Mouse (Mus musculus): ENCODE measurements at regions not wholly inside any gene's neighbourhood (a gene's known extent, or its start where the extent isn't known, plus 50 kb on each side); places are given as distances from the start of the nearest gene placed in this dataset.

GRCm38 (mm10) chr1:190051903-190052302 is 118.6 kb downstream of the Prox1 start:
- peaks cover 0 to 6% of the 10 kb centered on the region in 2 experiments; a peak in 1 of 4 replicates for H3K4me1 ChIP-seq (replicated peaks; ENCODE audit: control insufficient read depth in 2 of 2, insufficient read depth in 2 of 2, low read length in 1 of 2)
- no peak overlapping the region for H3K9ac ChIP-seq (replicated peaks)
- no peak overlapping the region for H3K27ac ChIP-seq
- WGBS (ENCODE audit: insufficient replicate concordance), result 70% methylated on average over 2 of the region's 2 CpGs
- no peaks in the 10 kb centered on the region for H3K27me3 ChIP-seq (ENCODE audit: control insufficient read depth, insufficient read depth, low read length)
- H3K4me3 ChIP-seq (ENCODE audit: insufficient read depth in 1 of 2, low read depth in 2 of 2, low read length in 2 of 2), result no peak overlapping the region
- ATAC-seq (ENCODE audit: insufficient read depth) (no peak), DNase-seq (ENCODE audit: low read depth in 3 of 3, low spot score in 3 of 3) (no peak)
- H3K4me2 ChIP-seq (ENCODE audit: low read depth), result no peak overlapping the region
- peaks cover 3% of the 10 kb centered on the region; the same call in 1 of the 2 replicates for H3K9me3 ChIP-seq (ENCODE audit: control insufficient read depth, low read length)
- TF ChIP-seq EP300 (IDR thresholded peaks at IDR 0.05; ENCODE audit: low read depth) (no peak), CTCF (IDR thresholded peaks at IDR 0.05; ENCODE audit: low read depth) (no peak)
- H3K36me3 ChIP-seq (replicated peaks; ENCODE audit: control insufficient read depth, insufficient read depth, low read depth), result no peaks in the 10 kb centered on the region

GRCm38 (mm10) chr1:190048521-190049170 is 121.9 kb downstream of the Prox1 start:
- WGBS (ENCODE audit: insufficient replicate concordance), result 31% methylated on average over 2 of the region's 2 CpGs
- no peaks in the 10 kb centered on the region for H3K36me3 ChIP-seq (replicated peaks; ENCODE audit: control insufficient read depth, insufficient read depth, low read depth)
- no peak overlapping the region for H3K27ac ChIP-seq
- peaks cover 0 to 6% of the 10 kb centered on the region in 2 experiments; a peak in 1 of 4 replicates for H3K4me1 ChIP-seq (replicated peaks; ENCODE audit: control insufficient read depth in 2 of 2, insufficient read depth in 2 of 2, low read length in 1 of 2)
- H3K4me2 ChIP-seq (ENCODE audit: low read depth), result no peak overlapping the region
- ATAC-seq (ENCODE audit: insufficient read depth) (no peak), DNase-seq (ENCODE audit: low read depth in 3 of 3, low spot score in 3 of 3) (peak in 1 of 3 experiments; percentile 15)
- H3K9me3 ChIP-seq (ENCODE audit: control insufficient read depth, low read length), result peaks cover 3% of the 10 kb centered on the region; the same call in 1 of the 2 replicates
- no peaks in the 10 kb centered on the region for H3K27me3 ChIP-seq (ENCODE audit: control insufficient read depth, insufficient read depth, low read length)
- H3K4me3 ChIP-seq (ENCODE audit: insufficient read depth in 1 of 2, low read depth in 2 of 2, low read length in 2 of 2), result no peak overlapping the region
- no peak overlapping the region for H3K9ac ChIP-seq (replicated peaks)
- no peak for TF ChIP-seq EP300 (IDR thresholded peaks at IDR 0.05; ENCODE audit: low read depth)
- TF ChIP-seq CTCF (IDR thresholded peaks at IDR 0.05; ENCODE audit: low read depth), result no peak

GRCm38 (mm10) chr1:190047201-190047600 is 123.3 kb downstream of the Prox1 start:
- Histone ChIP-seq H3K27me3 (ENCODE audit: control insufficient read depth, insufficient read depth, low read length) (no peaks in the 10 kb centered on the region), H3K36me3 (replicated peaks; ENCODE audit: control insufficient read depth, insufficient read depth, low read depth) (no peaks in the 10 kb centered on the region), H3K9me3 (ENCODE audit: control insufficient read depth, low read length) (peaks cover 3% of the 10 kb centered on the region; the same call in 1 of the 2 replicates), H3K27ac (no peak overlapping the region), H3K4me1 (replicated peaks; ENCODE audit: control insufficient read depth in 2 of 2, insufficient read depth in 2 of 2, low read length in 1 of 2) (peaks cover 0 to 14% of the 10 kb centered on the region in 2 experiments; a peak in 1 of 4 replicates), H3K9ac (replicated peaks) (no peak overlapping the region), H3K4me2 (ENCODE audit: low read depth) (no peak overlapping the region), H3K4me3 (ENCODE audit: insufficient read depth in 1 of 2, low read depth in 2 of 2, low read length in 2 of 2) (no peak overlapping the region)
- DNase-seq (ENCODE audit: low read depth in 3 of 3, low spot score in 3 of 3) (no peak), ATAC-seq (ENCODE audit: insufficient read depth) (no peak)
- TF ChIP-seq CTCF (IDR thresholded peaks at IDR 0.05; ENCODE audit: low read depth) (no peak), EP300 (IDR thresholded peaks at IDR 0.05; ENCODE audit: low read depth) (no peak)
- 74% methylated on average over 6 of the region's 6 CpGs for WGBS (ENCODE audit: insufficient replicate concordance)

- H3K9me3 ChIP-seq (ENCODE audit: control insufficient read depth, low read length), result peaks cover 3% of the 10 kb centered on the region; the same call in 1 of the 2 replicates
- no peak overlapping the region for H3K9ac ChIP-seq (replicated peaks)
- no peak overlapping the region for H3K4me2 ChIP-seq (ENCODE audit: low read depth)
- 35% methylated on average over 1 of the region's 1 CpGs for WGBS (ENCODE audit: insufficient replicate concordance)
- H3K27ac ChIP-seq, result no peak overlapping the region
- no peak for DNase-seq (ENCODE audit: low read depth in 3 of 3, low spot score in 3 of 3)
- H3K36me3 ChIP-seq (replicated peaks; ENCODE audit: control insufficient read depth, insufficient read depth, low read depth), result no peaks in the 10 kb centered on the region
- H3K27me3 ChIP-seq (ENCODE audit: control insufficient read depth, insufficient read depth, low read length), result no peaks in the 10 kb centered on the region
- TF ChIP-seq EP300 (IDR thresholded peaks at IDR 0.05; ENCODE audit: low read depth) (no peak), CTCF (IDR thresholded peaks at IDR 0.05; ENCODE audit: low read depth) (peak; percentile 56)
- ATAC-seq (ENCODE audit: insufficient read depth), result no peak
- peaks cover 0 to 14% of the 10 kb centered on the region in 2 experiments; a peak in 1 of 4 replicates for H3K4me1 ChIP-seq (replicated peaks; ENCODE audit: control insufficient read depth in 2 of 2, insufficient read depth in 2 of 2, low read length in 1 of 2)
- no peak overlapping the region for H3K4me3 ChIP-seq (ENCODE audit: insufficient read depth in 1 of 2, low read depth in 2 of 2, low read length in 2 of 2)
These were observed 123.6 kb upstream of the Smyd2 start for GRCm38 (mm10) chr1:190045797-190046196.

- ATAC-seq (ENCODE audit: insufficient read depth), result no peak
- H3K4me1 ChIP-seq (replicated peaks; ENCODE audit: control insufficient read depth in 2 of 2, insufficient read depth in 2 of 2, low read length in 1 of 2), result peaks cover 0 to 14% of the 10 kb centered on the region in 2 experiments; a peak in 1 of 4 replicates
- no peak overlapping the region for H3K9ac ChIP-seq (replicated peaks)
- no peaks in the 10 kb centered on the region for H3K27me3 ChIP-seq (ENCODE audit: control insufficient read depth, insufficient read depth, low read length)
- H3K27ac ChIP-seq, result no peak overlapping the region
- no peaks in the 10 kb centered on the region for H3K9me3 ChIP-seq (ENCODE audit: control insufficient read depth, low read length)
- DNase-seq (ENCODE audit: low read depth in 3 of 3, low spot score in 3 of 3), result no peak
- no peaks in the 10 kb centered on the region for H3K36me3 ChIP-seq (replicated peaks; ENCODE audit: control insufficient read depth, insufficient read depth, low read depth)
- no peak overlapping the region for H3K4me2 ChIP-seq (ENCODE audit: low read depth)
- H3K4me3 ChIP-seq (ENCODE audit: insufficient read depth in 1 of 2, low read depth in 2 of 2, low read length in 2 of 2), result no peak overlapping the region
- TF ChIP-seq EP300 (IDR thresholded peaks at IDR 0.05; ENCODE audit: low read depth), result no peak
- TF ChIP-seq CTCF (IDR thresholded peaks at IDR 0.05; ENCODE audit: low read depth), result no peak
- WGBS (ENCODE audit: insufficient replicate concordance), result 15% methylated on average over 3 of the region's 3 CpGs
These were observed 121.9 kb upstream of the Smyd2 start for GRCm38 (mm10) chr1:190044036-190044435.

Data from liver, embryonic 14.5 days (tissue).